Mouse (Mus musculus) small intestine, adult 2 months (tissue): ENCODE results near the gene Lipc.

ENCODE experiments used
- CTCF ChIP-seq: fragments of 200-500 bp; IDR thresholded peaks from 2 replicates; pipeline ENCODE4 v1.5.1; 2012; ENCODE audit warnings: low read depth, mild to moderate bottlenecking, control low read depth, inconsistent platforms, low read length, moderate library complexity, mixed read lengths; ENCODE audit not compliant: insufficient replicate concordance, insufficient read length; ENCODE audit errors: extremely low read depth
- POLR2A ChIP-seq: fragments of 200-500 bp; IDR thresholded peaks from 2 replicates; pipeline ENCODE4 v1.6.1; 2012; ENCODE audit warnings: low read depth, mild to moderate bottlenecking, control low read depth, inconsistent platforms, low read length, moderate library complexity

DNA sequence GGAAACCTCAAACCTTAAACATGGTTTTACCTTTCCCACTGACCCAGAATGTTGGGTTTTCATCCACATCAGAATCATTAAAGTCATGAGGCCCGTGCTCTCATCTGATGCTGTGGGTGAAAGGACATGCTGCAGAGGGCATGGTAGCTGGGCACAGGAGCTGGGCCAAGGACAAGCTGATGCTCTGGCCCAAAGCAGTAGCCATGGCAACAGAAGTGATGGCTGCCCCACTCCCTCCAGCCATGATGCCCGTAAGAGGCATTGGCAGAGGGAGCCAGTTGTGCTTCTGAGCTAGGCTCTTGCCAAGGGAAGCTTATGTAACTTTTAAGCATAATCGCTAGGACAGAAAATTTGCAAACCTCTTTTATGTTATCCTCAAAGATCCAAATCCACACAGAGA, 2.2 kb upstream of the Lipc start:
- no peak for TF ChIP-seq CTCF
- no peak for TF ChIP-seq POLR2A
